Mouse (Mus musculus): ENCODE data around the gene Ints13. TPM values are rescaled to one million over a fixed set of nuclear protein-coding genes. Genes with fewer than 3 reads are reported as not detected.

Gene Ints13
- polyA plus RNA-seq, 1 experiment from 2014 or later, result 39.4 TPM

- Histone ChIP-seq H3K27ac (no peak overlapping the region), H3K4me1 (replicated peaks) (no peaks in the 10 kb centered on the region), H3K36me3 (no peaks in the 10 kb centered on the region), H3K4me2 (no peak overlapping the region), H3K9me3 (replicated peaks) (no peaks in the 10 kb centered on the region), H3K9ac (no peak overlapping the region), H3K4me3 (replicated peaks) (no peak overlapping the region), H3K27me3 (no peaks in the 10 kb centered on the region)
- 45% methylated on average over 4 of the region's 4 CpGs for WGBS (ENCODE audit: insufficient replicate concordance)
- ATAC-seq (ENCODE audit: low read depth) (no peak), DNase-seq (no peak)
These were observed 39.0 kb downstream of the Ints13 start for GRCm38 (mm10) chr6:146538661-146539060.

DNA sequence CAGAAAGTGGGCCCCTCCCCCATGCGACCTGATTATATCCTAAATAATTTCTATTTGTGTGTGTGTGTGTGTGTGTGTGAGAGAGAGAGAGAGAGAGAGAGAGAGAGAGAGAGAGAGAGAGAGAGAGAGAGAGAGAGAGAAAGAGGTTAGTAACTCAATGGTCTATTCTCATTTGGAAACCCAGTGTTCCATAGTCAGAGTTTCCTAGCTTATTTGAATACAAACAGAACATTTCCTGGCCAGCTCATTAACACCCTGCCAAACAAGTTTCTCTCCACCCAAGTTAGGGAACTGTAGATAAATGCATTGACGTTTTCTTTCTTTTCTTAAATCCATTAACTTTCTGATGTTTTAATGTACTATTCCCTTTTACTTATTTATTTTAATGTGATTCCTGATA lies 39.6 kb downstream of the Ints13 start:
- Histone ChIP-seq H3K4me2 (no peak overlapping the region), H3K4me1 (replicated peaks) (no peaks in the 10 kb centered on the region), H3K27me3 (no peaks in the 10 kb centered on the region), H3K36me3 (no peaks in the 10 kb centered on the region), H3K9ac (no peak overlapping the region), H3K27ac (no peak overlapping the region), H3K4me3 (replicated peaks) (no peak overlapping the region), H3K9me3 (replicated peaks) (no peaks in the 10 kb centered on the region)
- 41% methylated on average over 2 of the region's 2 CpGs for WGBS (ENCODE audit: insufficient replicate concordance)
- ATAC-seq (ENCODE audit: low read depth) (no peak), DNase-seq (no peak)

DNA sequence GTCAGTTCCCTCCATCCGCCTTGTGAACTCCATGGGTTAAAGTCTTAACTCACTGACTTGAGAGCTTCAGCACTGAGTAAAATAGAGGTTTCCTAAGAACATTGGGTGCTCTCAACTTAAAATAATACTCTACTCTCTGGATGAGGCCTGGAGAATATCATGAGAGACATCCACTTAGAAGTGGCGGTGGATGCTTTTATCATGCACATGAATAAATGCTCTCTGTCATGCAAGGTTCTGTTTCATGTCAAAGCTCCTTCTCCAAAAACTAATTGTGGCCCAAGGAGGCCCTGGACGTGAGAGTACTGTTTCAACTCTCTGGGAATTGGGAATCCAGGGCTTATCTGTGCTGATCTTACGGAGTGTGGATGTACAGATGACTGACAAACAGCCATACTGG lies 40.5 kb downstream of the Ints13 start:
- H3K4me1 ChIP-seq (replicated peaks), result no peaks in the 10 kb centered on the region
- H3K9me3 ChIP-seq (replicated peaks), result no peaks in the 10 kb centered on the region
- no peaks in the 10 kb centered on the region for H3K27me3 ChIP-seq
- no peak overlapping the region for H3K4me2 ChIP-seq
- 76% methylated on average over 4 of the region's 4 CpGs for WGBS (ENCODE audit: insufficient replicate concordance)
- no peaks in the 10 kb centered on the region for H3K36me3 ChIP-seq
- no peak overlapping the region for H3K4me3 ChIP-seq (replicated peaks)
- ATAC-seq (ENCODE audit: low read depth) (no peak), DNase-seq (no peak)
- no peak overlapping the region for H3K9ac ChIP-seq
- no peak overlapping the region for H3K27ac ChIP-seq

GRCm38 (mm10) chr6:146535501-146535900 lies 42.1 kb downstream of the Ints13 start:
- Histone ChIP-seq H3K9ac (no peak overlapping the region), H3K27ac (no peak overlapping the region), H3K4me3 (replicated peaks) (no peak overlapping the region), H3K4me2 (no peak overlapping the region), H3K9me3 (replicated peaks) (no peaks in the 10 kb centered on the region), H3K27me3 (no peaks in the 10 kb centered on the region), H3K4me1 (replicated peaks) (no peaks in the 10 kb centered on the region), H3K36me3 (no peaks in the 10 kb centered on the region)
- DNase-seq (no peak), ATAC-seq (ENCODE audit: low read depth) (no peak)
- WGBS (ENCODE audit: insufficient replicate concordance), result 73% methylated on average over 5 of the region's 5 CpGs

DNA sequence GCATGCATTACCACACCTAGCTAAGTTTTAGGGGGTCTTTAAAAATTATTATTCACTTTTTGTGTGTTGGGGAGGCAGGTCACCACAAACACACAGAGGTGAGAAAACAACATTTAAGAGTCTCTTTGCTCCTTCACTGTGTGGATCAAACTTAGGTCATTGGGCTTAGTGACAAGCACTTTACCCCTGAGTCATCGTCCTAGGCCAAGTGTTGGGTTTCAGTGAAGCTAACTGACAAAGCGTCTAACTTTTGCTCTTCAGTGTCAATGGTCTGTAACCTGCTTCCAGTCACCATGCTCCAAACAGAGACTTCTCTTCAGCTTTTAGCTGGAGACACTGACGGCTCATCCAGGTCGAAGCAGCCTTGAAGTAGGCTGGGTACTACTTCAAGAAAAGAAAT lies 44.5 kb downstream of the Ints13 start:
- Histone ChIP-seq H3K36me3 (no peaks in the 10 kb centered on the region), H3K4me1 (replicated peaks) (no peaks in the 10 kb centered on the region), H3K4me2 (no peak overlapping the region), H3K27me3 (no peaks in the 10 kb centered on the region), H3K27ac (no peak overlapping the region), H3K4me3 (replicated peaks) (no peak overlapping the region), H3K9ac (no peak overlapping the region), H3K9me3 (replicated peaks) (no peaks in the 10 kb centered on the region)
- DNase-seq (no peak), ATAC-seq (ENCODE audit: low read depth) (no peak)
- WGBS (ENCODE audit: insufficient replicate concordance), result 58% methylated on average over 4 of the region's 4 CpGs

DNA sequence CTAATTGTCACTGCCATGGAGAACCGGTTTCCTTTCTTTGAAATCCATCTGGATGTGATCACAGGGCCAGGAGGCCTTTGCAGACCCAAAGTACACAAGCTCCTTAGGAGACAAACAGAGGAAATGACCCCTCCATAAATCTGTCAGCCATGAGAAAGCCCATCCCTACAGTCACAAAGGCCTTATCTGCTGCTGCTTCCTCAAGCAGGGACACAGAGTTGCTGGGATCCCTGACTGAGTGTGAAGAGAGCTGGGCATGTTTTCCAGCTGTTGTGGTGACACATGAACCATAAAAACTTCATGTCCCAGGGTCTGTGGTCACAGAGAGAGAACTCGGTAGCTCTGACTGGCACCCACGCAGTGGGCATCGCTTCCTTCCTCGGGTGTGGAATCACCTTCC lies 46.9 kb downstream of the Ints13 start:
- 29% methylated on average over 5 of the region's 5 CpGs for WGBS (ENCODE audit: insufficient replicate concordance)
- Histone ChIP-seq H3K36me3 (no peaks in the 10 kb centered on the region), H3K9ac (no peak overlapping the region), H3K27ac (no peak overlapping the region), H3K4me3 (replicated peaks) (no peak overlapping the region), H3K4me1 (replicated peaks) (no peaks in the 10 kb centered on the region), H3K9me3 (replicated peaks) (no peaks in the 10 kb centered on the region), H3K4me2 (no peak overlapping the region), H3K27me3 (no peaks in the 10 kb centered on the region)
- ATAC-seq (ENCODE audit: low read depth), result no peak
- DNase-seq, result no peak

GRCm38 (mm10) chr6:146530363-146530762 lies 47.3 kb downstream of the Ints13 start:
- DNase-seq, result no peak
- Histone ChIP-seq H3K27ac (no peak overlapping the region), H3K36me3 (no peaks in the 10 kb centered on the region), H3K4me3 (replicated peaks) (no peak overlapping the region), H3K9me3 (replicated peaks) (no peaks in the 10 kb centered on the region), H3K9ac (no peak overlapping the region), H3K4me1 (replicated peaks) (no peaks in the 10 kb centered on the region), H3K27me3 (no peaks in the 10 kb centered on the region), H3K4me2 (no peak overlapping the region)
- 37% methylated on average over 7 of the region's 7 CpGs for WGBS (ENCODE audit: insufficient replicate concordance)
- no peak for ATAC-seq (ENCODE audit: low read depth)

- ATAC-seq (ENCODE audit: low read depth) (no peak), DNase-seq (no peak)
- WGBS (ENCODE audit: insufficient replicate concordance), result 60% methylated on average over 2 of the region's 2 CpGs
- no peaks in the 10 kb centered on the region for H3K27me3 ChIP-seq
- H3K9ac ChIP-seq, result no peak overlapping the region
- H3K9me3 ChIP-seq (replicated peaks), result no peaks in the 10 kb centered on the region; the same call in 1 of the 2 replicates
- H3K4me1 ChIP-seq (replicated peaks), result no peaks in the 10 kb centered on the region
- no peak overlapping the region for H3K4me3 ChIP-seq (replicated peaks)
- no peak overlapping the region for H3K4me2 ChIP-seq
- H3K27ac ChIP-seq, result no peak overlapping the region
- H3K36me3 ChIP-seq, result no peaks in the 10 kb centered on the region
These were observed 50.1 kb downstream of the Ints13 start for GRCm38 (mm10) chr6:146527537-146527936.

GRCm38 (mm10) chr6:146525500-146525899 lies 52.1 kb downstream of the Ints13 start:
- no peak overlapping the region for H3K4me3 ChIP-seq (replicated peaks)
- no peak overlapping the region for H3K4me2 ChIP-seq
- H3K9ac ChIP-seq, result no peak overlapping the region
- no peak for DNase-seq
- no peak overlapping the region for H3K27ac ChIP-seq
- no peaks in the 10 kb centered on the region; the same call in 1 of the 2 replicates for H3K9me3 ChIP-seq (replicated peaks)
- ATAC-seq (ENCODE audit: low read depth), result no peak
- H3K4me1 ChIP-seq (replicated peaks), result no peaks in the 10 kb centered on the region
- H3K27me3 ChIP-seq, result no peaks in the 10 kb centered on the region
- H3K36me3 ChIP-seq, result no peaks in the 10 kb centered on the region
- WGBS (ENCODE audit: insufficient replicate concordance), result 37% methylated on average over 2 of the region's 2 CpGs

DNA sequence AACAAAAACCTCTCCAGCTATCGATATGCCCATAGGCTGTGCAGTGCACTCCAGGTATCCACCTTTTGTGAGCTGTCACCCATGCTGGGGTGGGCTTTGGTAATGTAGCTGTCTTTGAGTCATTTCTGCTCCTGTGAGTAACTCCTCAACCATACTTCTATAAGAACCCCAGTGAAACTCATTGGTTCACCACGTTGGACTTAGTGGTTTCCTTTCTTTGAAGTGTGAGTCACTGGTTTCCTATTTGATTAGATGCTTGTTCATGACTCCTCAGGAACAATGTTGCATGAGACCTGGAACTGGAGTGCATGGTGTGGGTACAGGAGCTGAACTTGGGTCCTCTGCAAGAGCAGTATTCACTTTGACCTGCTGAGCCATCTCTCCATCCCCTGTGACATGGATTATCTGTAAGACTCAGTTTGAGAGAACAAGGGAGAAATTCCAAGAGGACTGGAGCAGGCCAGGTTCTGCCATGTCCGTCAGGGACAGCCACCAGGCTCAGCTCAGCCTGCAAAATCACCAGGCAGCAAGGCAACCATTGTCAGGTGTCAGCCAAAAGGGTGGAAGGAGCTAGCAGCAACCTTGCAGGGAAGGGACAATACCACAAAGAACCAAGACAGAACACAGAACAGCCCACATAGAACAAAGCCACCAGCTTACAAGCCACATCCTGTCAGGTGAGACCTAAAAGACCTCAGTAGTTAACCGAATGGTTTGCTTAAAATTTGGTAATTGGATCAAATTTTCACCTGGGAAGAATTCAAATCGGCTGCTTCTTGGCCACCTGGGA lies 56.0 kb downstream of the Ints13 start:
- Histone ChIP-seq H3K4me1 (replicated peaks) (no peaks in the 10 kb centered on the region), H3K36me3 (no peaks in the 10 kb centered on the region), H3K4me2 (no peak overlapping the region), H3K4me3 (replicated peaks) (no peak overlapping the region), H3K27ac (no peak overlapping the region), H3K9ac (no peak overlapping the region), H3K27me3 (no peaks in the 10 kb centered on the region), H3K9me3 (replicated peaks) (no peaks in the 10 kb centered on the region; the same call in 1 of the 2 replicates)
- DNase-seq (no peak), ATAC-seq (ENCODE audit: low read depth) (no peak)
- 44% methylated on average over 5 of the region's 5 CpGs for WGBS (ENCODE audit: insufficient replicate concordance)

DNA sequence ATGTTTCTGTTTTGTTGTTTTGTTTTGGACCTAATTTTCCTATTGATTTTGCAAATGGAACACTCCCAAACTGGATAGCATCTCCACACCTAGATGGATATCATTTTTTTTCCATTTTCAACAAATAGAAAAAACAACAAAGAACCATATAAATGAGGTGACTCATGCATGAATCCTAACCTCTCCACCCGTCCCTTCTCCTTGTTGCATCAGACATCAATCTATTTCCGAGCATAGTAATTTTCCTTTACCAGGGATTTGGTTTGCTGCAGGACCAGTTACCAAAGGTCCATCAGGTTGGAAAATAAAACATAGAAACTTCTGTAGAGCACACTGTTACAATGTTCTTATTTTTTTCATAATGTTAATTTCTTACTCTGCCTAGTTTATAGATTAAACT lies 58.6 kb downstream of the Ints13 start:
- Histone ChIP-seq H3K4me3 (replicated peaks) (no peak overlapping the region), H3K27ac (no peak overlapping the region), H3K9ac (no peak overlapping the region), H3K36me3 (no peaks in the 10 kb centered on the region), H3K4me2 (no peak overlapping the region), H3K27me3 (no peaks in the 10 kb centered on the region), H3K4me1 (replicated peaks) (0 out of 2 replicates have a peak, but pooled peaks cover 3% of the 10 kb centered on the region), H3K9me3 (replicated peaks) (no peaks in the 10 kb centered on the region; the same call in 1 of the 2 replicates)
- 53% methylated on average over 2 of the region's 2 CpGs for WGBS (ENCODE audit: insufficient replicate concordance)
- DNase-seq (no peak), ATAC-seq (ENCODE audit: low read depth) (no peak)

DNA sequence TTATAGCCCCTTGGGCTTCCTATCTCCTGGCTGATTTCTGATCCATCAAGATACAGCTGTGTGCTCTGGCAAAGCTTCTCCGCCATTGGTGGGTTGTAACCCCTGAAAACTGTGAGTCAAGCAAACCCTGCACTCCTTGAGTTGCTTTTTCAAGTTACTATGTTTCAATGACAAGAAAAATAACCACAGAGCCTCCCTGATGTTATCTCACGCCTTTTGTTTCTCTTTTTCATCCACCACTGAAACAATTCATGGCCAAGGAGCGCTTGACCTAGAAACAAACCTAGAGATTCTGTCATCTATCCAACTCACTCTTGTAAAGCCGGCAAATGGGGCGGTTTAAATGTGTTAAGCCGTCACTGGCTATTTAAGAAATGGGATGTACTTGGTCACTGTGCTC lies 61.7 kb downstream of the Ints13 start:
- 0 out of 2 replicates have a peak, but pooled peaks cover 3% of the 10 kb centered on the region for H3K4me1 ChIP-seq (replicated peaks)
- ATAC-seq (ENCODE audit: low read depth), result no peak

More for the DNA sequence above, 61.7 kb downstream of the Ints13 start:
- Histone ChIP-seq H3K4me3 (replicated peaks) (no peak overlapping the region), H3K36me3 (no peaks in the 10 kb centered on the region), H3K9me3 (replicated peaks) (no peaks in the 10 kb centered on the region), H3K27ac (no peak overlapping the region), H3K27me3 (no peaks in the 10 kb centered on the region), H3K9ac (no peak overlapping the region), H3K4me2 (no peak overlapping the region)
- no peak for DNase-seq
- 44% methylated on average over 6 of the region's 6 CpGs for WGBS (ENCODE audit: insufficient replicate concordance)

All from liver, embryonic 13.5 days (tissue).